Mouse (Mus musculus) urinary bladder, postnatal 36 days (tissue): ENCODE data around the gene Sfrp5.

Source experiments
- DNase-seq, 2 experiments: peaks; one replicate each; pipeline ENCODE4 v3.0.0; 2022; ENCODE audit warnings: low spot score in 2 of 2, mixed read lengths in 1 of 2

Gene Sfrp5

DNA sequence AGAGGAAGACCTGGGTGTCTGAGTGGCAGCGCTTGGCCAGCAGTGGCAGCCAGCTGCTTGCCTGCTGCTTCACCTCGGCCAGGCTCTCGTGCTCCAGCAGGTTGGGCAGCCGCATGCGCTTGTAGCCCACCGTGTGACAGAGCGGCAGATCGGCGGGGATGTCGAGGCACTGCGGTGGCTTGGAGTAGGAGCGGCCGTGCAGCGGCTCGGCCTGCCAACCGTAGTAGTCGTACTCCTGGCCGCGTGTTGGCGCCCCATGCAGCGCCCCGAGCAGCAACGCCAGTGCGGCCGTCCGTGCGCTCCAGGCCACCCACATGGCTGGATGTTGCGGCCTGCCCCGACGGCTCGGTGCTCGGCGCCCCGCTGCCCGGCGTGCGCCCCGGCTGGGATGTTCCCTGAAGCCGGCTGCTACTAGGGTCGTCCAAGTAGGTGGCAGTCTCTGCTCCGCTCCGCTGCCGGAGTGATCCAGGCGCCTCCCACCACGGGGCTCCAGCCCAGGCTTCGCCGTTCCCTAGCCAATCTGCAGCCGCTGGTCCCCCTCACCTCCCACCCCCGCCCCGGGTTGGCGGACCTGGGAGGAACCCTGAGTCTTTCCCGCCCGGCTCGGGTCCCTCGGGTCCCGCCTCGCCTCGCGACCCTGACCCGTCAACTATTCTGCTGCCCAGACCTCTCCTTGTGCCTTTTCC lies at the start of gene Sfrp5:
Sfrp5 (minus strand) TSS at position 557 of the 686 bp plus-strand sequence.
- no peak for DNase-seq

DNA sequence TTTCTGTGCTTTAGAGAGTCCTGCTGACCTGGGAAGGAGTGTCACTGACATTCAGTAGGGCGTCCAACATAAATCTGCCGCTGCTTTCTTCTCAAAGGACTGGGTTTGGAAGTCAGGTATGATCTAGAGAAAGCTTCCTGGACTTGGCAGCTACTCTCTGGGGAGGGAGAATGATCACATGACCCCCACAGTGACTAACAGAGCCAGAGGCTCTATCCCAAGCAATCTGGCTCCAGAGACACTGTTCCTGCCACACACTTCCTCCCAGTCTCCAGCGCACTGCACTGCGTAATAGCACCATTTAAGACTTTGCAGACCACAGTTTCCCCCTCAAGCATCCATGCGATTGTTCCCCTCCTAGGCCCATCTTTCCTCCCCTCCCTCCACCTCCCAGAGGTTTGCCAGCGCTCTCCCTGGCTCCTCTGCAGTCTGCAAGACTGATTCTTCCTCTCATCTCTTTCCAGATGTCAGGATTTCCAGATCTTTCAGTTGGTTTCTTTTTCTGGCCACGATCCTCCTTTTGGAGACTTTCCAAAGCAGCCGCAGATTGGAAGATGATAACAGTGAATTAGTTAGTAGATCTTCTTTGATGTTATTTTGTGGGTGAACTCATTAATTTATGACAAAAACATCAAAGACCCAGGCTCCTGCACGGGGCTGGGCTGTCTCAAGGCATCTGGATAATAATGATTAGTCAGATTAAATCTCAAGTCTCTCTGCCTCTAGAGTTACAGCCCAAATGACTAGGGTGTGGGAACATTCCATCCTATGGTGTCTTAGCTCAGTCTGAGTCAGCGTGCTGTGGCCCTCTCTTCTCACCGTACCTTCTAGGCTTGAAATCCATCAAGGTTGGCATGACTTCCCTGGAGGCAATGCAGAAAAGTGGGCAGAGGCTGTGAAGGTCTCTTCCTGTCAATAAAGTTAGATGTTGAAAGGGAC lies 48.2 kb upstream of the Sfrp5 start:
- no peak for DNase-seq

GRCm38 (mm10) chr19:42247519-42247918 lies 45.5 kb upstream of the Sfrp5 start, which contains the start of gene Golga7b:
TSS of gene Golga7b (plus strand) at chr19:42247574.
- DNase-seq: no peak

- no peak for DNase-seq
Measured at GRCm38 (mm10) chr19:42246626-42247025, 44.6 kb upstream of the Sfrp5 start.

DNA sequence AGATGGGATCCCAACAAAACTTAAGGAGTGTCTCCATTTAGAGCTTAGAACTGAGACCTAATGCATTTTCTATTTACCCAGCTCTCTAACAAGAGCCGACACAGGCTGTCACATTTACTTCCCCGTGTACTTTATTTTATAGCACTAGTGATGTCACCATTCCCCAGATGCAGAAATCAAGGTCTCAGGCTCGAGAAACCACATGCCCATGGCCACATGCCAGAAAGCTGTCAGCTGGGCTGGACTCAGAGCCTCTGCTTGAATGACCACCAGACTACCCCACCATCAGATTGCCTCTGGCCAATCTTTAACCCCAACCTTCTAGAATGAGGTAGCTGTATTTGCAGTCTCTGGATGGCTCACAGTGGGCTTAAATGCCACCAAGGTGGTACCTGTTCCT lies 41.3 kb upstream of the Sfrp5 start:
- no peak for DNase-seq

GRCm38 (mm10) chr19:42240881-42241280 lies 38.8 kb upstream of the Sfrp5 start:
- DNase-seq: no peak

DNA sequence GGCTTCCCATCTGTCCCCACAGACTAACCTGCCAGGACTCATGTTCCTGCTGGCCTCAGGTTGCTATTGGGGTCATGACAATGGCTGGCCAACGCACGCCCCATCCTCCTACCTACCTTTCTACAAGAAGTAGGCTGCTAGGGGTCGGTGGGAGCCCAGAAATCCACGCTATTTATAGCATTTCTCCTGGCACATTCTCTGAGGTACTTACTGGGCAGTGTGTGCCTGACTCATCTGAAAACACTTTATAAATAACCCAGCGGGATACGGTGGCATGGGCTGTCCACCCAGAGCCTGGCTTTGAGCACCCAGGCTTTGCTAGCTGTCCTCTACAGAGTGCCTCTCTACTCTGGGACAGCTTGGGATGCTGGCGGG lies 36.3 kb upstream of the Sfrp5 start:
- no peak for DNase-seq

- no peak for DNase-seq
Measured at GRCm38 (mm10) chr19:42237602-42238340, 35.7 kb upstream of the Sfrp5 start.

DNA sequence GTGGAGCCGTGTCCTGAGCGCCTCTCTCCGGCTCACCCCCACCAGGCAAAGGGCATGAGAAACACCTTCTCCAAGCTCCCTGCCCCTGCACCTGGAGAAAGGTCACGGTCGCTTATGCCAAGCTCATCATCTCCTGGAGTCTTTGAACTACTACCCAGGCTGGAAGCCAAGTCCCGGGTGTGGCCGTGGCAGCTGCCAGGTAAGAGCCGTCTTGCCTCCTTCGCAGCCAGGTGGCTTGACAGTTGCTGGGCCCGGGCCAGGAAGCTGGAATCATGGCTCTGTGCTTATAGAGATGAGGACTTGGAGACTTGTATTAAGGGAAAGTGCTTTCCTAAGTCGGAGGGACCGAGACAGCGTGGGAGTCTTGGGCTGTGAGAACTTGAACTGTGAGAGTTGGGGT lies 28.9 kb upstream of the Sfrp5 start:
- no peak for DNase-seq

DNA sequence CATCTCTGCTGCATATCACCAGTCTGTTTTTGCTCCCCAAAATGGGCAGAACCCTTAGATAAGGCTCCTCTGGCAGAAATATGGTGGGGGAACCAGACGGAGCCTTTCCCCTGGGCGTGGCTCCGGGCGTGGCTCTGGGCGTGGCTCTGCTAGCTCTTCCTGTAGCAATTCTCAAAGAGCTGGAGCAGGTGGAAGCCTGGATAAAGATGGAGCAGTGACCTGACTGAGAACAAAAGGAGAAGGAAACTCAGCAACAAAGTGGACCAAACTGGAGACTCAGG lies 28.2 kb upstream of the Sfrp5 start:
- DNase-seq: no peak

DNA sequence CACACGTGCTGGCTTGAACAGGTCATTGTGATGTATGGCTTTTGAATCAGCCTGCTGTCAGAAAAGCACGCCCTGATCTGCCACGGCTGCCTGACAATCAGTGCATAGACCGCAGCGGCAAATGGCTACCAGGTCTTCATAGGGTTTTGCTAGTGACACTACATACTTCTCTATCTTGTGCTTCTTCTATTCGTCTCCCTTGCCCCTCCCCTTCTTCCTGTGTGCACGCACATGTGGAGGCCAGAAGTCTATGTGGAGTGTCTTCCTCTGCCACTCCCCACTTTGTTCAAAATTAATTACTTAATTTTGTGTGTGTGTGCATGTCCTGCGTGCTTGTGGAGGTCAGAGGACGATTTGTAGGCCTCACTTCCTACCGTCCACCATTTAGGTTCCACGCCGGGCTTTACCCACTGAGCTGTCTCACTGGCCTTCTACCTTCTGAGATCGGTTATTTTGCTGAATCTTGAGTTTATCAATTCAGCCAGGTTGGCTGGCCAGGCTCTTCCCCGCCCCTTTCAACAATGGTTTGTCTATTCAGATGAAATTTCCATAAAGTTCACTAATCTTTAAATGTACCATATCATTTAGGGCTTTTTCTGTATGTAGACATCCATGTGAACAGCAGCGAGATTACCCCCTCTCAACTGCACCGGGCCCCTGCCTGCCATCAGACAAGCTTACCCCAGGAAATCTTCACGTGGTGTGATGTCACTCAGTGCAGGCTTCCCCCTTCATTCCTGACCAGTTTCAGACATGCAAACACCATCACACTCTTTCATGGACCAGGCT lies 27.6 kb upstream of the Sfrp5 start:
- DNase-seq: no peak

DNA sequence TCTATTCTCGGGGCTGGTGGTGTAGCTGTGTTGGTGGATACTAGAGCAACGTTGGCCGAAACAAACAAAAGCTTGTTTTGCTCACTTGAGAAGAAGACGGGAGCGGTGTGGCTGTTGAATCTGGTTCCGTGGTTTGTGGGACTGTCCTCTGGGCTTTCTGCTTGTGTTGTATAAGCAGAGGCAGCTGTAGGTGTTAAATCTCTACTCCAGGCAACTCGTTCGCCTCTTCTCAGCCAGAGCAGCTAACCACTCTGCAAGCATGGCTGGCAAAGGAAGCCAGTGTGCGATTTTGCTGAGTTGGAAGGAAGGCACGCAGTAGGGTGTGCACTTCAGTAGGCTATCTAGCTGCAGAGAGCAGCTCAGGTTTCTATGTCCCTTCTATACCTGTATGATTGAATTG lies 24.4 kb upstream of the Sfrp5 start:
- DNase-seq: no peak

- no peak for DNase-seq
Measured at GRCm38 (mm10) chr19:42217374-42217763, 15.3 kb upstream of the Sfrp5 start.

DNA sequence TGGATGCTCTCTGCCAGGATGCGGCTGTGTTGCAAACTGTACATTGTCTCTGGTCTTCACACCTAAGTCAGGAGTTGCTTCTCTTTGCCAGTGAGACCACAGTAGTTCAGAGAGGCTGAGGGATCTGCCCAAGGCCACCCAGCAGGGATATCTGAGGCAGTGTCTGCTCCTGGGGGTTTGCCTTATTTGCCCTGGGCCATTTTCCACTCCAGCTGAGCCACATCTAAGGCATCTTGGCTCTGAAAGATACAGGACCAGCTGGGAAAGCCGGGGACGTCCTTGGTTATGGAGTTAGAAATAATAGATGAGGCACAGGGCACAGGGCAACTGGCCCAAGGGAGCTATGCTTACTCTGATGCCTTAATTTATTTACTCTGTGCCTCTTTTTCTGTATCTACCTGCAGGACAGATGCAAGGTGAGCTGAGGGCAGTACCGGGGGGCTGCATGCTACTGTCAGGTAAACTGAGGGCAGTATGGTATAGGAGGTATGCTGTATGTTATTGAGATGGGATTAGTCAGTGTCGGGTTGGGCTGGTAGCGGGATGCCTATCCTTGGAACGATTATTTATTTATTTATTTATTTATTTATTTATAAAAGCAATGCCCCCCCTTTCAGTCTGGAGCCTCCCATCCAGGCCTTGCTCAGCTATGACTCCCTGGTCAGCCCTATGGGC lies 14.8 kb upstream of the Sfrp5 start:
- DNase-seq: no peak

- DNase-seq: no peak
Measured at GRCm38 (mm10) chr19:42214601-42215000, 12.5 kb upstream of the Sfrp5 start.

DNA sequence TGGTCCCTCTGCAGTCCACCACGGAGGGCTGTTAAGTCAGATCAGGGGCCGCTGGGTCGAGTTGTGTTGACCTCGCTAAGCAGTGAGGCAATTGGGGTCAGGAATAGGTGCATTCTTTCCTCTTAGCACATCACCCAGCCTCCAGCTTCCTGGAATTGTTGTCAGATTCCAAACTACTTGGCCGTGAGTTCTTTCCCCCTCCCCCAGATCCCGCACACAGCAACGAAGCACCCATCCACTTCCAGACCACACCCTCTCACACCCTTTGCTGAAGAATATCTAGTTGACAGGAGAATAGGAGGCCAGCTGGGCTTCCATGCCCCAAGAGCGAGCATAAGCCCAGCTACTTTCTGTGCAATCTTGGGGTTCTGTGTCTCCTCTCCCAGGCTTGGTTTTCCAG lies 9.9 kb upstream of the Sfrp5 start:
- DNase-seq: no peak

DNA sequence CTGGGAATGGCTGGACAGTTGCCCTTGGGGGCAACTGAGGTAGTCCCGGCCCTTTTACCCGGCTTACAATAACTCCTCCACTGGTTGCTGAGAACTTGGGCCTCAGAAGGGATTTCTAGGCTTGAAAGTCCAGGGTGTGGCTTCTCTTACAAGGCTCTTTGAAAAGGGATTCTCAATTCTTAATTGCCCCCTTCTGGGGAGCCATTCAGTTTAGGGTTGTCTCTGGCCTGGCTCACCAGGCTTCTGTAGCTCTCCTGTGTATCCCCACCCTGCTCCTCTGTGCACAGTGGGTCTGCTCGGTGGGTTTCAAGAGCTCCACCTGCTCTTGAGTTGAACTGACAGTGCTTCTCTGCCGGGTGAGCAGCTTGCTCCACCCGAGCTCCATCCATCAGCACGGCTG lies 7.9 kb upstream of the Sfrp5 start:
- no peak for DNase-seq

DNA sequence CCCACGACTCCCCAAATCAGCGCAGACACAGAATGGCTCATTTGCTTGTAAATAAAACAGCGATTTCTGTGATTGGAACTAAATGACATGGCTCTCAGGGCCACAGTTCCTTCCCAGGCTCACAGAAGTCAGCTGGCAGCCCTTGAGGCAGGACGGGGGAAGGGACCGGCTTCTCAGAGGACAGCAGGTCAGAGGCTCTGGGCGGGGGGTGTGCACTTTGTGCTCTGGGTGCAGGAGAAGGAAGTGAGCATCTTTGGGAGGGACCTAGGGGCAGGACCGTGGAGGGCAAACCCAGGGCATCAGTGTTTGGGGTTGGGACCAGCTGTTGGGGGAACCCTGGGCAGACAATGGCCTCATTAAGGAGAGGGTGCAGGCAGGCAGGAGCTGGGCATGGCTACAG lies 7.4 kb upstream of the Sfrp5 start:
- DNase-seq: no peak

- DNase-seq: no peak
Measured at GRCm38 (mm10) chr19:42205201-42205600, 3.1 kb upstream of the Sfrp5 start.

GRCm38 (mm10) chr19:42204306-42204705 lies 2.3 kb upstream of the Sfrp5 start:
- no peak for DNase-seq

DNA sequence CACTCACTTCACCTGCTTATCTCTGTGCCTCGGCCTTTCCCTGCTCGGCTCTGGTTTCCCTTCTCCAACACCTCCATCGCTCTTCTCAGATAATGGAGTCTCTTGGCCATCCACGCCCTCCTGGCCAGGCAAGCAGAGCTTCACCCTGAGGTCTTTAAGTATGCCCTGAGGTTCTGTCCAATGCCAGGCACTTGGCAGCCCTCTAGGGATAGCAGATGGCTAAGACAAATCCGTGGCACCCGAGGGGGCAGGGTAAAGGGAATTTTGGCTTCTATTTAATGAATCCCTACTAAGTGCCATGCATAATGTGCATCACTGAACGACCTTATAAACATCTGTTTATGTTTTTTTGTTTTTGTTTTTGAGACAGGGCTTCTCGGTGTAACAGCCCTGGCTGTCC lies 415 bp upstream of the Sfrp5 start:
- no peak for DNase-seq
